In genomic region chr11:109668115-109668725, GRCm38 (mm10) we compare ENCODE assay signal across 20 mouse cellular contexts. TPM values are rescaled to one million over a fixed set of nuclear protein-coding genes. Genes with fewer than 3 reads are reported as not detected.
DNase-seq lines count a peak whose midpoint lies in the region; TF ChIP-seq lines count a peak whose summit lies in the region.
"Had no signal": no experiment of that assay in that cellular context is flagged by ENCODE, and none has a peak within 500 bp of the region (broad histone marks: within the 10 kb centered on the region; RNA-seq: fewer than 3 reads in every experiment).

No protein-coding gene starts in this region.

- H3K27ac ChIP-seq in testis, adult 2 months (ENCODE audit: control insufficient read depth, insufficient read depth, low read depth, low read length), result peak overlapping the region; percentile 33; the same call in 1 of the 2 replicates
- H3K27ac ChIP-seq: embryonic facial prominence, embryonic 10.5 days; forebrain, embryonic 10.5 days; forebrain, embryonic 15.5 days; heart, embryonic 13.5 days; hindbrain, embryonic 13.5 days; hindbrain, postnatal 0 days; intestine, embryonic 15.5 days had no signal

- H3K27me3 ChIP-seq in testis, adult 2 months (ENCODE audit: control insufficient read depth, insufficient read depth, low read length), result no peaks in the 10 kb centered on the region
- H3K27me3 ChIP-seq: forebrain, embryonic 15.5 days; heart, embryonic 13.5 days; hindbrain, embryonic 13.5 days; intestine, embryonic 15.5 days had no signal

- peak; percentile 93 for DNase-seq in heart, adult 11 months
- no peak for DNase-seq in heart, postnatal 36 days
- DNase-seq in testis, postnatal 14 days (ENCODE audit: low spot score), result no peak
- peak; percentile 38 for DNase-seq in induced T-regulatory cell, adult 2 months (ENCODE audit: low read depth)
- no peak for DNase-seq in urinary bladder, adult 2 months (ENCODE audit: low spot score)
- DNase-seq: cerebellum, adult 2 months; cerebellum, postnatal 10 days; gastrocnemius, postnatal 14 days had no signal

- no peak for TF ChIP-seq CTCF in testis, adult 2 months (IDR thresholded peaks at IDR 0.05; ENCODE audit: control insufficient read depth, insufficient read depth, insufficient replicate concordance, low read depth, low read length)

- intact Hi-C loops in heart, postnatal 36 days (cut with DNase I), result no loop called here

- H3K4me1 ChIP-seq in testis, adult 2 months (ENCODE audit: control insufficient read depth, insufficient read depth, low read length), result peaks cover 4% of the 10 kb centered on the region
- H3K4me1 ChIP-seq: embryonic facial prominence, embryonic 10.5 days; forebrain, embryonic 10.5 days; forebrain, embryonic 15.5 days; intestine, embryonic 15.5 days had no signal

- peaks cover 5% of the 10 kb centered on the region for H3K36me3 ChIP-seq in testis, adult 2 months (ENCODE audit: control insufficient read depth, insufficient read depth, low read length)

- no peak overlapping the region for H3K4me3 ChIP-seq in testis, adult 2 months (ENCODE audit: control insufficient read depth, low read depth, low read length)
- H3K4me3 ChIP-seq: embryonic facial prominence, embryonic 10.5 days; erythroblast, embryonic 14.5 days; forebrain, embryonic 10.5 days; forebrain, embryonic 15.5 days; heart, embryonic 13.5 days; hindbrain, embryonic 13.5 days; intestine, embryonic 15.5 days had no signal

- TF ChIP-seq POLR2A in testis, adult 2 months (IDR thresholded peaks at IDR 0.05; ENCODE audit: control insufficient read depth, low read depth, low read length), result no peak

RNA-seq across cellular contexts. Expression of gene Prkar1a, which starts 19.0 kb away (rescaled TPM):
- 100 to 1,000 TPM; 309 to 323 TPM for total RNA-seq in heart, postnatal 36 days (2021)
- 68.7 and 74.1 TPM in 2 replicates for polyA plus RNA-seq in testis, adult 2 months (2012; rRNA removed)
- polyA plus RNA-seq in urinary bladder, adult 2 months (2012; rRNA removed), result 176 and 189 TPM in 2 replicates

RNA-seq across cellular contexts. Expression of gene Fam20a, which starts 53.9 kb away (rescaled TPM):
- total RNA-seq in heart, postnatal 36 days (2021), result 1 to 10 TPM; 4.6 to 5.8 TPM
- 98.0 and 99.4 TPM in 2 replicates for polyA plus RNA-seq in testis, adult 2 months (2012; rRNA removed)
- polyA plus RNA-seq in urinary bladder, adult 2 months (2012; rRNA removed), result 10.6 and 11.8 TPM in 2 replicates
- total RNA-seq: hematopoietic stem cell, adult 5-6 weeks had no signal
- polyA plus RNA-seq: erythroblast, embryonic 14.5 days; G1E had no signal

RNA-seq across cellular contexts. Expression of gene Wipi1, which starts 56.5 kb away (rescaled TPM):
- 100 to 1,000 TPM; 116 TPM for total RNA-seq in heart, postnatal 36 days (2021)
- 29.9 and 34.5 TPM in 2 replicates for polyA plus RNA-seq in testis, adult 2 months (2012; rRNA removed)
- polyA plus RNA-seq in urinary bladder, adult 2 months (2012; rRNA removed), result 44.9 and 49.1 TPM in 2 replicates
- polyA plus RNA-seq: CD4-positive, CD25-positive, alpha-beta regulatory T cell, adult 4 months had no signal

Comparison
In these comparisons a context has a peak if more than half of its experiments do, and no peak if none do; other contexts are left out.
1. DNase-seq: peak in heart, adult 11 months (single experiment) and induced T-regulatory cell, adult 2 months (single experiment); none in heart, postnatal 36 days (0 of 2), testis, postnatal 14 days (single experiment) and urinary bladder, adult 2 months (single experiment).